Mouse (Mus musculus) kidney, postnatal 14 days (tissue): ENCODE measurements around the gene Tmigd3.

Source experiments
- DNase-seq: peaks from one replicate; pipeline ENCODE4 v3.0.0; 2022; ENCODE audit warnings: mixed read lengths

Gene Tmigd3

DNA sequence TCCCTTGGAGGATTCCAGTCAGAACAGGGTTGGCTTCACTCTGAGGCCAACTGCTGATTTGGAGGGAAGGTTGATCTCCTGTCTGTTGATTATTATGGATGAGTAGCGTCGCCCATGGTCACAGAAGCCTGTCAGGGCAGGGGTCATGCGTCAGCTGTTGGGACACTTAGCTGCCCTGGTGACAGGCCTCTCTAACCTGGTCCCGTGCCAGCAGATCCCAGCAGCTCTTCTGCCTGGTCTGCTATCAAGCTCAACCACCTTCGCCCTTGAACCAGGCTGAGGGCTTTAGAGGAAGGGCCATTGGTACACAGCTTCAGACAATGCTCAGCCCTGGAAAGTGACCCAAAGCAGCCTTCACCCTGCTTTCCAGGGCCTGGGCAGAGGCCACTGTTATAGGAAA, 5.3 kb downstream of the Tmigd3 start:
- DNase-seq: peak; percentile 61

DNA sequence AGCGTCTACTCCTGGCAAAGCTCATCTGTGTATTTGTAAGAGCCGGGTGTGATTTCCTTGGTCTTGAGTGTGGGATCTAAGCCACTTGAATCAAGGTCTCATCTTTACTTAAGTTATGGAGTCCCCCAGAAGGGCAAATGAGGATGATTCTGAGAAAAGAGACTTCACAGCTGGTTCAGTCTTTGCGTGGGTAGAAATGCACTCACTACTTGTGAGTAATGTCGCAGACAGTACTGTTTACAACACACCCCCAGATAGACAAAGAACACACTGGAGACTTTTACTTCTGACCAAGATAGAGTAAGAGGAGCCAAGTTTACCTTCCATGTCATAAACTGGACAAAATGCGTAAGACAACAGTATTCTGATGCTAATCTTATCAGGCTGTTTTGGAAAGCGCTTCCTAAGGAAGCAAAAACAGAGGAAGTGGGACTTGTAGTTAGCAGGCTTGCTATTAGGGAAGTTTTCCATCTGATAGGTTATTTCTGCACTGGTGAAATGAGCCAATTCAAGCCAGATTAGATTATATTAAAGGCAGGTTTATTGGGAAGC, 6.6 kb downstream of the Tmigd3 start:
- no peak for DNase-seq

DNA sequence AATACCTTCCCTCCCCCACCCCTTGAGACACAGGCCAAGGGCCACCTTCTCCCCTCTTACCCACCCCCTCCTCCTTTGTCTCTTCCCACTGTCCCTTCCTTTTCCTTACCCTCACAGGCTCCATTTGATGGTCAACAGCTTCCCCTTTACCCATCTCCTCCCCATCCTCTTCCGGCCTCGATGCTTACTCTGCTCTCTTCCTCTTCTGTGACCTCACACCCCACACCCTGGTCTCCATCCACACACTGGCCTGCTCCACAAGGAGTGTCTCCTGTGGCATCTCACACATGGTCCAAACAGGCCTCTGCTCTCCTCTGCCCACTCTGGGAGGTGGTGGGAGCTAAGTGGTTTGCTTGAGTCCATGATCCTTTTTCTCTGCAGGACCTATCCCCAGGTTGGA, 7.2 kb downstream of the Tmigd3 start:
- DNase-seq: no peak

DNA sequence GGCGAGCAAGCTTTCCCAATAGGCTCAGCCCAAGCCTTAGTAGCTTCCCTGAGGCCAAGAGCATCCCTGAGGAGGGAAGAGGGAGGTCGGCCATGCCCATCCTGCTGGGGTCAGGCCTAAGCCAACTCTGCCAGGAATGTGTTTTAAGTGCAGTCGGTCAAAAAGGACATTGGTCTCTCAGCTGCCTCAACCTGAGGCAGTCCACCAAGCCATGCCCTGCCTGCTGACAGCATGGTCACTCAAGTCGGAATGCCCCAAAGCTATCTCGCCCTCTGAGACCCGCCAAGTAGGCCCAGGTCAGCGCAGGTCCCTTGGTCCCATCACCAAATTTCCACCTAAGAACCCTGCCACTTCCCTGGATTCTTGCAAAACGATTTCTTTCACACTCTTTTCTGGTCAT, 8.0 kb downstream of the Tmigd3 start:
- no peak for DNase-seq

DNA sequence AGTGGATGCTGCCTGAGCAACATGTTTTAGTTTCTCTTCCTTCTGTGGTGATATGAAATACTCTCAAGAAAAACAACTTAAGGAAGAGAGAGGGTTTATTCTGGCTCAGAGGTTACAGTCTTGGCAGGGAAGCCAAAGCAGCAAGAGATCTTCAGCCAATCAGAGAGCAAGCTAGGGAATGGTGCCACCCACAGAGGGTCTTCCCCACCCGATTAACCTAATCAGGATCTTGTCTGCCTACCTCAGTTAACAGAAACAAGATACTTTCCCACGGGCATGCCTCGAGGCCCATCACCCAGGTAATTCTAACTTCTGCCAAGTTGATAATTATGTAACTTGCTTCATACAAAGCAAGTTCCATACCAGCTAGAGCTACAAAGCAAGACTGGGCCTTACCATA, 9.7 kb downstream of the Tmigd3 start:
- DNase-seq: no peak

DNA sequence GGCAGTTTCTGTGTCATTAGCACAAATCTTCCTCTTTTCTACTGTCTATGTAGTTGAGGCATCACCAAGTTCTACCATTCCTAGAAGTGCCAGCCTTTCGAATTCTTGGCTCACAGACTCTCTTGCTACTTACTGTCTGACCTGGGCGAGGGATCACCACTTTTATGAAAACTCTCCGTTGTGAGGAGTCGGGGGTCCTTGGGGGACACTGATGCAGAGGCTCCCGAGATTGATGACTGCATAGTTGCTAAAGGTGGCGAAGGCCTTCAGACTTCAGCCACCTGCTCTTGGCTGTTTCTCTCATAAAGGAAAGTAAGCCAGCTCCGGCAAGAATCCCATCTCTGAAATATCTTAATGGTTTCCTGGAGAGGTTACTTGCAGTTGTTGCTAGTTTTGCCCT, 11.4 kb downstream of the Tmigd3 start:
- no peak for DNase-seq

DNA sequence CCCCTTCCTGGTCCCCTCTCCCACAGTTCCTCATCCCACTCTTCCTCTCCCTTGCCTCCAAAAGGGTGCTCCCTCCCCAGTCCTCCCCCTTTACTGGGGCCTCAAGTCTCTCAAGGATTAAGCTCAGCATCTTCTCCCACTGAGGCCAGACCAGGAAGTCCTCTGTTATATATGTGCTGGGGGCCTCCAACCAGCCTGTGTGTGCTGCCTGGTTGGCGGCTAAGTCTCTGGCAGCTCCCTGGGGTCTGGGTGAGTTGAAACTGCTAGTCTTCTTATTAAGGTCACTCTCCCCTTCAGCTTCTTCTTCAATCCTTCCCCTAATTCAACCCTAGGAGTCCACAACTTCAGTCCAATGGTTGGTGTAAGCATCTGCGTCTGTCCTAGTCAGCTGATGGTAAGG, 12.4 kb downstream of the Tmigd3 start:
- no peak for DNase-seq

DNA sequence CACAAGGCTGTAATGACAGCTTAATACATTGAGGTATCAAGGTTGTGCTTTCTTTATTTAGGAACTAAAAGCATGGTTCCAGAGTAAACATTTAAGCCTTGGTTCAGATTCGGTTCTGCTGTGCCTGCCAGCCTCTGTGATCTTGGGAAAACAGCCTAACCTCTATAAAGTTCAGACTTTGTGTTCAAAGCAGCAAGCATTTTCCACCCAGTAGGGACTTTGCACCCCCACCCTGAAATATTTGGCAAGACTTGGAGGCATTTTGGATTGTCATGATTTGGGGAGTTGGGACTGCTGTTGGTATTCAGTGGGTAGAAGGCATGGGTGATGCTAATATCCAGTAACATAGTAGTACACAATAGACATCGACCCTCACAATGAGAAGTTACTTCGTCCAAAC, 18.3 kb downstream of the Tmigd3 start:
- DNase-seq: no peak

DNA sequence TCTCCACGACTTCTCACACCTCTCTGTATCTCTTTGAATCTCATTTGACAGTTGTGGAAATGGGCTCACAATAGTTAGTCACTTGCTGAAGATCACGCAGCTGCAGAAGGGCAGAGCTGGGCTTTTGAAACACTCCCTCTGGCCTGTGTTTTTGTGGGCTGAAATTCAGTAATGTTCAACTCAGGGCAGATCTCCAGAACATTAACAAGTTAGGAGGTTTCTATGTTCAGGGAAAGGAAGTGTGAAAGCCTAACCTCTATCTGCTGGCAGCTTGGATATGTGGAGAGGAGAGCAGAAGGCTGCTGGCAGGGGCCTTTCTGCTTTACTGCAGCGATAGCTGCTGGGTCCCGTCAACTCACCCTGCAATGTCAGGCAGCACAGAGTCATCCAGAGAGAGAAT, 19.5 kb downstream of the Tmigd3 start:
- DNase-seq: no peak

DNA sequence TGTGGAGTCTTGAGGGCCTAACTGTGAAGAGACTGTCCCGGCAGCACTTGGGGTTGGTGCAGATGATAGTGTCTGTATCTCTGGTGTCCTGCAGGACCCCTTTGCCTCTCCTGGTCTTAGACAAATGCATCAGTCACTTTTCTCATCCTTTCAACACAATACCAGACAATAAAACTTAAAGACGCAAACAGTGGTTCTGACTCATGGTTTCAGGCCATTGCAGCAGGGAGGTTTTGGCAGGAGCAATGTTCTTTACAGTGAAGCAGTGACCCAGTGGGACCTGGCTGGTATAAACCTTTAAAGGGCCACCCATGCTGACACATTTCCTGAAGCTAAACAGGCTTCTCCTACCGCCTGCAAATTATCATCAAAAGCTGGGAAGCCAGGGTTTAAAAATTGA, 20.4 kb downstream of the Tmigd3 start:
- no peak for DNase-seq

DNA sequence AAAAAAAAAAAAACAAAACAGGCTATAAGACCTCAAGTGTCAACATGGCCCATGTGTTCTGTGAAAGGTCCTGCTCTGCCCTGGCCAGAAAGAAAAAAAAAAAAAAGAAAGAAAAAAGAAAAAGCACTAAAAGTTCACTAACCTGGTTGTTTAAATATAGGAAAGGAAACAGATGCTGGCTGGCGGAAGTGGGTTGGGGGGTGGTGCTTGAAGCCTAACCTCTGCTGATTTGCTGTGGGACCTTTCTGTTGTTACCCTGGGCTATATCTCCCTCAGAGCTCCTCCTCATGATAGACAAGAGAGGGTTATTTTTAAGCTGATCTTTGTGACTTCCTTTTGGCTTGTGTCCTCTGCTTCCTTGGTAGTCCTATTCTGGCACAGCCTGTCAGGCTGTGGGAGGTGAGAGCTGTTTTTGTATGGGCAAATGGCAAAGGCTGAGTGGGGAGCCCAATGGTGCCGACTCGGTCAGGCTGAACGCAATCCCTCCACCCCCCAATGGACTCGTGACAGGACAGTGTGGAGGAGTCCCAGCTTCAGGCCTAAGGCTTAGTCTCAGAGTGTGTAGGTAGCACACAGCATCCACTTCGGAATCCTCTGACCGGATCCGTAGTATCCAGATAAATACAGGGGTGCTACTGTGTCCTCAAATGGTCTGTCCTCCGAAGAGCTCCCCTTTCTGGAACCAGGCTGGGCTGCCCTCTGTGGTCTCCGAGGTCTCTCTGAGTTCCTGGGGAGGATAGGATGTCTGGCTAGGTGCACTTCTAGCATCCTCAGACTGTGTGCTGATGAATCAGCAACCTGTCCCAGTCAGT, 21.3 kb downstream of the Tmigd3 start:
- peak; percentile 54 for DNase-seq

DNA sequence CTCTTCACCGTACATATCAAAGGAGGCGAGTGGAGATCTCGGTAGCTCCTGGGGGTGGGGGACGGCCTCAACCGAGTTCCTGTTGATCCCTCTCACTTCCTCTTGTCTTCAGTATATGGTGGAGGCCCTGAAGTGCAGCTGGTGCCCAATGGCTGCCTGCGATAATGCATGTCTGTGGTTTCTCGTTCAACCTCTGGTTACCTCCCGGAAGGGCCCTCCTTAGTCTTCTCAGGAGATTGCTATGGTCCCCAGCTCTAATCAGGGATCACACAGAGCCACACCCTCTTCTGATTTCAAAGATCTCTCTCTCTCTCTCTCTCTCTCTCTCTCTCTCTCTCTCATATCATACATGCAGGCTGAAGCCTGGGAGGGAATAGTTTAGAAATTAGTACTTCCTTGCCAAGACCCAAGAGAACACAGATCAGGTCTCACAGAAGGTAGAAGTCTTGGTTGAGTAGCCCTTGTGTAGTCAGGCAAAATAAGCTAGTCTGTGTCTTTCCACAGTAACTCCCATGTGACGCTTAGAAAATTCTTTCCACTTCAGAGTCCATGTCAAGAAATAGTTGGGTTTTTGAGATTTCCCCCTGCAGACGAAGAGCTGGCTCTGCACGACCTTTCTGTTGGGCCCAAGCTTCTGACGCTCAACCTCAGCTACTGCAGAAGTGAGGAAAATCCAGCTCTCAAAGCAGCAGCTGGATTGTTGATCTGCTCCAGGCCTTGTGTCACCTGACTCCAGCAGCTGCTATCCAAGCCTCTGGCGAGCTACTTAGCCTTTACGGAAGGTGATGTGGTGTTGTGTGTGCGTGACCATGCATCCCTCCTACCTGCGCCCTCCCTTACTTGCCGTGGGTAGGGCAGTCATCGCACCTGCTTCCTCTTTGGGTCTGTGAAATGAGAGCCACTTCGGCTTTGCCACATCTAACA, 22.1 kb downstream of the Tmigd3 start:
- no peak for DNase-seq

DNA sequence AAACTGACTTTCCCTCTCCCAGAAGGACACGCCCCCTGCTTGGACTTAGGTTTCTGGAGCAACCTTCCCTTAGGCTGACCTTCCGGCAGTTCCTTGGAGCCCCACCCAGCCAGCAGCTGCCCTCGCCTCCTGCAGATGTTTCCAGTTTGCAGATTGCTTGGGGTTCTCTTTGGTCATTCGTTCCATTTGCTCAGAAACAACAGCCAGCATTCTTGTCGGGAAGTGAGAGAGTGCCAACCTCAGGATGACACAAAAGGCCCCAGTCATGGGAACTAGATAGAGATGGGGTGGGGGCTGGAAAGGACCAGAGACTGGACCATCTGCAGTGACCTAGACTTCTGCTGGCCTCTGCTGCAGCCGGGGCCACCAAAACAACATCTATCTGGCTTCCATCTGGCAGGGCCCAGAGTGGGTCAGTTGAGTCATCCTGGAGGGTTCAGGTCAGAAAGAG, 23.3 kb downstream of the Tmigd3 start:
- peak; percentile 40 for DNase-seq

DNA sequence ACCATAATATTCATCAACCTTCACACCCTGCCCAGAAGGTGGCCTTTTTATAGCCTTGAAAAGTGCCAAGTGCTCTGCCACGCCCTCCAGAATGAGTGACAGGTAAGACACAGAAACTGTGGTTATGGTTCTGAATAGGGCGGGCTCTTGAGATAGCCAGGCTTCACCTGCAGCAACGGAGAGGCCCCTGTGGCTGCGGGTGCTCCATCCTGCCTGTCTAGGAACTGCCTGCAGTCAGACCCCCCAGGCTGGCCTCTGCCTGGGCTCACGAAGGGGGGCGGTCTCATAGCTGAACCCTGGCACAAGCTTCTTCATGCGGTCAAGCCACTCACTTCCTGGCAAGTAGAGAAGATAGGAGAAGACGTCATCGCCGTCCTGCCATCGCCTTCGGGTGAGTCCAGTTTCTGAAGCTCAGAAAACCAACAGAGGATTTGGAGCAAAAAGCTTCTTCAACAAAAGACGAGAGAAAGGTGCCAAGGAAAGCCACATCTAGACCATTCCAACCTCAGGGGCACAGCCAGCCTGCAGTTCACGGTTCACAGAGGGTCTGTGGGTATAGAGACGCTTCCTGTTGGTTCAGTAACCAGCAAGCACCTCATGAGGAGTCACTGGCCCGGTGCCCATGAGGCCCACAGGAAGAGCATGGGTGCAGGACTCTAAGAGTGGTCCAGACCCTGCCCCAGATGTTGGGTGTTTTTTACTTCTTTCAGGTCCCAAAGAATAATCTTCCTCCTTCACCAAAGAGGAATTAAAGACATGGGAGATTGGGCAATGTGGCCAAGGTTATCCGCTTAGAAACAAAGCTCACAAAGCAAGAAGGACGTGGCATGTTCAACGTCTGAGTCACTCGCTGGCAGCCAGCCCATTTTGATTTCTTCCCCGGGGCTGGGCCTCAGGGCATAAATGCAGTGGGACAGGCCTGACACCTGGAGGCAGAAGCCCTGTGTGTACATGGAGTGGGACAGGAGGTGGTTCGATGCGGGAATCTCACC, 24.2 kb downstream of the Tmigd3 start:
- peak; percentile 89 for DNase-seq

DNA sequence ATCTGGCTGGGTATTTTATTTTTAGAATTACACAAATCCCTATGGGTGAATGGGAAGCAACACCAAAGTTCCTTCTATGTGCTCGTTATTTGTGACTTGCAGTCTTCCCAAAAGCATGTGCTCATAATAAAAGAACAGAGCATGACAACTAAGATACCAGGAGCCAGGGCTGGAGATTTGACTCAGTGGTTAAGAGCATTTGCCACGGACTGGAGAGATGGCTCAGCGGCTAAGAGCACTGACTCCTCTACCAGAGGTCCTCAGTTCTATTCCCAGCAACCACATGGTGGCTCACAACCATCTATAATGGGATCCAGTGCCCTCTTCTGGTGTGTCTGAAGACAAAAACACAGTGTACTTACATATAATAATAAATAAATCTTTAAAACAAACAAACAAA, 26.1 kb downstream of the Tmigd3 start:
- no peak for DNase-seq

DNA sequence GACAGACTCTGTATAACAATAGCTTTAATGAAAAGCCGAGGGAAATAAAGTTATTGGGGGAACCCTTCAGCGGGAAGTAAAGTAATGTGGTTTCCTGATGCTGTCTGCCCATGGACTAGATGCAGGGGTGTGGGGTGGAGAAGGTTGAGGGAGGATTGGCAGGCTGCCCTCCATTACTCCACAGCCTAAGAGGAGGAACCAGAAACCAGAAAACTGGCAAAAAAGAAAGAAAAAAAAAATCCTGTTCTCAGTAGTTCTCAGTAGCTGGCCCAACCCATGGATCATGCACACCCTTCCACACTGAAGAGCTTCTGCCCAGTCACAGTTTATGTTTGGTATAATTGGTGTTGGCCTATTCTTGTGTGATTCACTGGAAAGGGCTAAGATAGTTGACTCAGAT, 27.6 kb downstream of the Tmigd3 start:
- no peak for DNase-seq

DNA sequence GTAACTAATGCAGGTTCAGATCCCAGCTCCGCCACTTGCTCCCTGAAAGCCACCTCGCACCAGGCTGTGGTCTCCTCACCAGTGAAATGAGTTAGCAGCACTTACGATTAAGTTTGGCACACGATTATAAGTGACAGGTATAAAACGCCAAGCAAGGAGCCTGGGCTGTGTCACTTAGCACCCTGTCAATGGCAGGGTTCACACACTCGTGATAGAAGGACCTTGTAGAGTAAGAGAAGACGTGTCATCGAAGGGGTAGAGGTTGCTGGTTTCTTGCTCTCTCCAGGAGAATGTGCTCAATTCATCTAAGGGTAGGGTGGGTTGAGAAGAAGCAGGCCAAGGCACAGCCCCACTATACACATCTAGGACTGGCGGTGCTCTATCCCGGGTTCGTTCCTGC, 28.2 kb downstream of the Tmigd3 start:
- DNase-seq: no peak

DNA sequence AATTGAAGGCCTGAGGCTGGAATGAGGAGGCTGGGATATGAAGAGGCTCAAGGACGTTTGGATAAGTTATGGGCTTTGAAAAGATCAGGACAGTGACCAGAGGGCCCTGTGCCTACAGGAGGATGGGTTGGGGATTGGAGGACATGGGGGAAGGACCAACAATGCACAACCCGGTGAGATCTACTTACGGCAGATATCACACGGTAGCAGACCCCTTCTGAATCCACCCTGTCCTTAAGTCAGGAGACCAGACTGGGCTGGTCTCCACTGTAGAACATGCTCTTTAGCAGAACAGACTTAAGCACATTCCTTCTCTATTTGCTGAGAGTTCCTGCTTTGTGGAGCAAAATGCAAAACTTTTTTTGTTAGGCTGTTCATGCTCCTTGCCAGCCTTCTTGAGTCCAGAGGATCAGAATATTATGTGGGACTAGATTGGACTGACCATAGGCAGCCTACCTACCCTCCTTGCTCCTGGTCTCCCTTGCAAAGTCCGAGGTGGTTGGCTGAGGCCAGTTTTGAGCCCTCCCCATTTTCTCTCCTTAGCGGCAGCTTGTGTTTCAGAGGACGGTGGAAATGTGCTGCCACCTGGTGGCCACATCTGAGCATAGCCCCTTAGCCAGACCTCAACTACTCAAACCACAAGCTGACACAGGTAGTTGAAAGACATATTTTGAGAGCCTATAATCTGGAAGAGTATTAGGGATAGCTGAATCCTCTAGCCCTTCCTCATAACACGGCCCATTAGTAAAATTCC, 28.9 kb downstream of the Tmigd3 start:
- peak; percentile 86 for DNase-seq

DNA sequence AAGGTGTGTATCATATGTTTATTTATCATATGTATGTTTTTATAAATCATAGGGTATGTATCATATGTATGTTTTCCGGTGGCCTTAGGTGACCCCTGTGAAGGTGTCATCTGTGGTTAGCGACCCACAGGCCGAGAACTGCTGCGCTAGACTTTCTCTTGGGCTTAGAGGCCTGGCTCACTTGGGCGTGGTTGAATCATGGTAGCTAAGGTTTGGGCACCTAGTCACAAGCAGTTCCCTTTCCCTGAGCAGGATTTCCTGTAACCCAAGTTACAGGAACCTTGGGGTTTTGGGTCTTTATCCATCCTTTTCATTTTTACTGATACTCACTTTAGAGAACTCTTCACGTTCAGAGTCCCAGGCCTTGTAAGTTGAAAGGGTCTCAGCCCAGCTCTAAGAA, 29.6 kb downstream of the Tmigd3 start:
- DNase-seq: no peak

DNA sequence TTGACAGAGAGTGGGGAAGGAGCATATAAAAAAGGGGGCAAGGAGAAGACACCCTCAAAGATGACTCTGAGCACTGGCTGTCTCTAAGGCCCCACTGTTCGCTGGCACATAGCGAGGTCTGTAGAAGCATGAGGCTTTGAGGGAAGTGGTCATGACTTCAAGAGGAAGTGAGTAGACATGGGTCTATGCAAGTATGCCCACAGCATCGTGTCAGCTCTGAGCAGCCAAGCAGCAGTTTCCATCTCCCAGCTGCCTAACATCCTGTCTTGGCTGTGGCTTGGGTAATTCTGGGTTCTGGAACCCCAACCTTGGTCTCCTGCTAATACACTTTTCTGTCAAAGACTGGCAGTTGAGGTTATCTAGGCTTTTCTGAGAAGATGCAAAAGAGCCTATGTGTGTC, 30.0 kb downstream of the Tmigd3 start:
- no peak for DNase-seq

DNA sequence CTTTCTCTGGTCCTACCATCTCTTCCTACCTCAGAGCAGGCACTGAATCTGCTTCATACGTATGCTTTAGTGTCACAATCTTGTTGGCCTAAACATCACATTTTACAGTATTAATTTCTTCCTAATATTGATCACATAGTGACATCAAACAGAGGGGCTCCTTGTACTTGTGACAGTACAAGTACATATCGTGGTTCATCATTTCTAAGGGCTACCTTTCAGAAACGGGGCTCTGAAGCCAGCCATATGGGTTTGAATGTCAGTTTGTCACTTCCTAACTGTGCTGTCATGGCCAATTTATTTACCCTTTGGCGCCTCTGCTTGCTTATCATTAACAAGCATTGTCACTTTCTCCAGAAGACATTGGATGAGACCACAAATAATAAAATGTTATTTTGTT, 30.8 kb downstream of the Tmigd3 start:
- no peak for DNase-seq

DNA sequence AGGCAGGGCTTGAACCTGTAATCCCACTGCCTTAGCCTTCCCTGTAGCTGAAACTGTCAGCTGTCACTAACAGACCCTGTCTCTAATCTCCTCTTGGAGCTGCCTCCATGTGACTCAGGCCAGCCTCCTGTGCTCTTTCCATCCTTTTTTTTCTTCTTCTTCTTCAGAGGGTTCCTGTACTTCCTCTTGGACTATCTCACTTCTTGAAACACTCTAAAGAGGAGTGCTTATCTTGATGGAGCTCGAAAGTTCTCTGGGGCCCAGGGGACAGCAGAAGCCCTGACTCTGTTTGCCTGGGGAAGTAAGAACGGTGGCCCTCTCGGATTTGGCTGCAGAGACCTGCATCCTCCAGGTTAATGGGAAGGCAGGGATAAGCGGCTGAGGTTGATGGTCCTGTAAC, 33.5 kb downstream of the Tmigd3 start:
- DNase-seq: no peak
